Mouse (Mus musculus): Measurements from ENCODE around the gene Cldn11. TPM values are rescaled to one million over a fixed set of nuclear protein-coding genes. Genes with fewer than 3 reads are reported as not detected.

Cldn11 gene
- total RNA-seq (2023) = not detected

GRCm38 (mm10) chr3:31149706-31150105, at the start of gene Cldn11:
Gene Cldn11 (plus strand): TSS chr3:31149920.

Other genes with a start within 250 kb of the Cldn11 start
- 10 to 100 TPM; 49.9 to 51.5 TPM for gene Phc3, start 180.5 kb upstream of the Cldn11 start, total RNA-seq (2023)
- gene Prkci, start 154.2 kb upstream of the Cldn11 start, total RNA-seq (2023) = 10 to 100 TPM; 13.7 to 17.5 TPM
- 100 to 1,000 TPM; 130 to 135 TPM for gene Skil, start 54.9 kb upstream of the Cldn11 start, total RNA-seq (2023)
- gene Slc7a14, start 160.5 kb downstream of the Cldn11 start, total RNA-seq (2023) = under 1 TPM; 0.18 TPM

All from monocyte, adult 59 days (primary cell).